Mouse (Mus musculus) frontal cortex, adult (tissue): Measurements from ENCODE around the gene Fam84b.

Experiments
- ATAC-seq: cut with Nextera tagmentation; 2 replicates; pipeline ENCODE4 v1.9.2; 2017; ENCODE audit warnings: mild to moderate bottlenecking, moderate library complexity, mixed read lengths; ENCODE audit not compliant: low TSS enrichment

Fam84b gene

DNA sequence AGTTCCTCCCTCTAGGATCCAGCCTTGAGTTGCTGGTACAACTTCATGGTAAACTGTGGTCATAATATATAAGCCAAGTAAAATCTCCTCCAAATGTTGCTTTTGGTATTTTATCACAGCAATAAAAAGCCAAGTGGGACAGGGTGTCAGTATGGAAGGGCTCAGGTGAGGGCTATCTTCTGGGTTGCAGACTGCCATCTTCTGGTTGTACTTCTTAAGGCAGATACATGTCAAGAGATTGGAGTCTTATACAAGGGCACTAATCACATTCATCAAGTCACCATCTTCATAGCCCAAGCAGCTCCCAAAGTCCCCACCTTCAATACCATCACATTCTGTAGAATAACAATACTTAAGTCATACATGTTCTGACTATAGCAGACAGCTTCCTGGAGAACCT is 21.0 kb downstream of the Fam84b start:
- ATAC-seq = peak; percentile 87

DNA sequence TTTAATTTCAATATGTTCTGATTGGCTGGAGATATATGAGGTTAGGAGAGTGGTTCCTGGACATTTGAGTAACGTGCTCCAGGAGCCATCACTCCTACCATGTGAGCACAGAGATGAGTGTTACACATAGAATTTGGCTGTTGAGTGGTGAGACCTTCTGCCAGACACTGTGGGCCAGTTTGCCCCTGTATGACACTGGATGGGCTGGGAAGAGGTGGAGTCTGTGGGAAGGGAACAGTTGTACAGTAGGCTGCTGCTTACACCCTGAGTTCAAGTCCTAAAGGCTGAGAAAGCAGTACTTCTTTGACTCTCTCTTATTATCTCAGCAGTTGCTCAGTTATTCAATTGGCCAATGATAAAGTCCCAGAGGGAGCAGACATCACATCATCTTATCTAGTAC is 27.4 kb downstream of the Fam84b start:
- ATAC-seq = no peak

DNA sequence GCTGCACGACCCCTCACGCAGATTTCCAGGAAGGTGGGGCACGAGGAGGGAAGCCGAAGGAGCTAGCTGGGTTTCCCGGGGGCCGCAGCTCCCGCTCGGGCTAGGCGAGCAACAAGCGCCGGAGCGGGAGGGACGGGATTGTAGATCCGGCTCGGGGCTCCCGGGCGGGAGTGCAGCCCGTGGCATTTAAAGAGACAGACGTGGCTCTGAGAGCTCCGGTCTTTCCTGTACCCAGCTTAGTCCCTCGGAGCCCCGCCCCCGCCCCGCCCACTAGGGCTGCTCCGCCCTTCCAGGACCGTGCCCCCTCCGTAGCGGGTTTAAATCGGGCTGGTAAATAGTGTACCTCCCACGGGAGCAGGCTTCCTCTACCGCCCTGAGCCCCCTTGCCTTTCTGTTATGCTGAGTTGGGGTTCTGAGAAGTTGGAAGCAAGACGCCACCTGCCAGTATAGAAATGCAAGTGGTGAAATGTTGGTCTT is 28.8 kb downstream of the Fam84b start:
- ATAC-seq = peak; percentile 79

DNA sequence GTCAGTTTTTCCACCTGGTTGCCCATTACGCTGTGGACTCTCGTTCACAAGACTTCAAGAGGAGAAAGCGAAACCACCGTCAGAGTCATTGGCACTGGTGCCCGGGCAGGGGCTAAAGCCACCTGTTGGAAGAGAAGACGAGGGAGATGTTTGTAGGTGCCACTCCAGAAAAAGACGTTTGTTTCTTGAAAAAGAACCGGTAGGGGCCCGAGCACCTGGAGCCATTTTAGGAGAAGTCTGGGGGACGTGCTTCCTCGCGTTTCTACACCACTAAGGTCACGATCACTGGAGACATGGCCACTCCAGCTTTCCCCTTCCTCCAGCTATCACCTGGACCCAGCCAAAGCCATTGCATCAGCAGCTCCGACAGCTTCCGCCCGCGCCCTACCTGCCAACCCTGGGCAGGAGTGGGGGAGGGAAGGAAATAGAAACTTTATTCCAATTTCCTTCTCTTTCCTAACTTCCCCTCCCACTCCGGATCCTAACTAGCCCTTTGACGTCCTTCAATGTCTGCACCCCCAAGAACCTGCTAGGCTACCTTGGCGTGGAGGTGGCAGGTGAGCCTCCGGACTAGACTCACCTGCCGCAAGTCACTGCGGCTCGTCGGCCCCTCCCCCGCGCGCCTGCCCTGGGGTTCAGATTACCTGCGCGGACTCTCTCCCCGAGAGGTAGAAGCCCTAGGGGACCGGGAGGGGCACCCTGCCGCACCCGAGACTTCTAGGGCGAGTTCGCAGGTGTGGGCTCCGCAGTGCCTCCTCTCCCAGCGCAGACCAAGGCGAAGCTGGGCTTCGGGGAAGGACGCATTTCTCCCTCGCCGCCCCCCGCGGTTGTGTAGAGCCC is 29.5 kb downstream of the Fam84b start:
- ATAC-seq = peak; percentile 26; the same call in 1 of the 2 replicates

DNA sequence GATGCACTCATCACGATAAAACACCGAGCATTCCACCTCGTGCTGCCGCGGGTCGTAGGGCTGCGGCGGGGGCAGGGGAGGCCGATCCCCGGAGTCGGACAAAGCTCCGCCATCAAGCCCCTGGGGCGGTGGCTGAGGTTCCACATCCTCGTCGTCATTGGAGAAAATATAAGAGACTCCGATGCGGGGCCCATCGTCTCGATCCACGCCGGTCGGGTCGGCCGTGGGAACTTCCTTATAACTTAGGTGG is 30.0 kb downstream of the Fam84b start:
- ATAC-seq = no peak

DNA sequence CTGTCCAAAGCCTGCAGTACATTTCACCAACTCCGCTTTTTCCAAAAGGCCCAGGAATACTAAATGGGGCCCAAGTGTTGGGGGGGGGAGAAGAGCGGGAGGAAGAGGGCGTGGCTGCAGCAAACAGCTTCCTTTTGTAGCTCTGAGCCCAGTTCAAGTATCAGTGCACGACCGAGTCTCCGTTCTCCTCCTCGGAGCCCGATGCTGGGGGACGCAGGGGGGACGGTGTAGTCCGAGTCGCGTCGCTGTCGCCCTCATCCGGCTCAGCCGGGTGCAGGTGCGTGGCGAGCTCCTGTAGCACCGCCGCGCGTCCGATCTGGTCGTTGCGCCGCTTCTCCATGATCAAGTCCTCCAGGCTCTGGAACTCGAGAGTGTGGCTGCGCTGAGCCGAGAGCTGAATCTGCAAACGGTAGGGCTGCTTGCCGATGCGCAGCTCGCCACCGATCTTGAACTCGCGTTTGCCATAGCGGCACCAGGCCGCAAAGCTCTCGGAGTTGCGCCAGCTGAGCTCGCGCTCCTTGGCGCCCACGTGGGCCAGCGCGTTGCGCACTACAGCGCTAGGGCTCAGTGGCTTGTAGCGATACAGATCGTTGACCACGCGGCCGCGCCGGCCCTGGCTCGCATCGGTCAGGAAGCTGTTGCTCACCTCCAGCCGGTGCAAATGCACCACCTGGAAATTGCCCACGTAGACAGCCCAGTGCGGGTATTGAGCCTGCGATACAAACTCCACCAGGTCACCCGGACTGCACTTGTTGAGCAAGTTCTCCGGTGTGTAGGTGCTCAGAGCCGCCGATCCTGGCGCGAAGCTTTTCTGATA is 30.6 kb downstream of the Fam84b start:
- peak; percentile 79 for ATAC-seq

DNA sequence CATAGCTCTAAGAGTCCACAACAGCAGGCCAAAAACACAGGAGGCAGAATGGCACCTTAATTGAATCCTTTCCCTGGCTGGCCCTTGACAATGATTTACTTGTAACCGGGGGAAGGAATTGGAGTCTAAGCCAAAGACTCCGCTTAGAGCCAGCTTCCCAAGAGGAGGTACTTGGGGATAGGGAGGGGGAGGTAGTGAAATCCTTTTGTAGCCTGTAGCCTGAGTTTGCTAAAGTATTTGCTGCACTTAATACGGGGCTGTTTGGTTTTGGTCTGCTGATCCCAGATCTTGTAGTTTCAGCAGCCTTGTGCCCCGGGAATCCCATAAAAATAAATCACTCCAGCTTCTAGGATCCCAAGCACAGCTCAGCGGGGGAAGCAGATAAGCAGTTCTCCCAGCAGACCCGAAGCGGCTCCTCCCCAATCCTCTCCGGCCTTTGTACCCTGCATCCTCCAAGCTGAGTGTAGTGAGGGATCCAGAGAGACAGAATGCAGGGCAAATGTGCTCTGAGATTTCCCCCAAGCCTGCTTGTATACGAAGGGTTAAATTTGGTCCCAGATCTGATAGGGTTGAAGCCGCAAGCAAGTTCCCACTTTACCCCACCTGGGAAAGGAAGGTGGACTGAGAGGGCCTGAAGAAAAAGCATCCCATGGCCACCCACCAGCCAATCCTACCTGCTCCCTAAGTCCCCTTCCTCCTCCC is 31.3 kb downstream of the Fam84b start:
- ATAC-seq = 0 out of 2 replicates have a peak, but pooled peaks have one; percentile 4

DNA sequence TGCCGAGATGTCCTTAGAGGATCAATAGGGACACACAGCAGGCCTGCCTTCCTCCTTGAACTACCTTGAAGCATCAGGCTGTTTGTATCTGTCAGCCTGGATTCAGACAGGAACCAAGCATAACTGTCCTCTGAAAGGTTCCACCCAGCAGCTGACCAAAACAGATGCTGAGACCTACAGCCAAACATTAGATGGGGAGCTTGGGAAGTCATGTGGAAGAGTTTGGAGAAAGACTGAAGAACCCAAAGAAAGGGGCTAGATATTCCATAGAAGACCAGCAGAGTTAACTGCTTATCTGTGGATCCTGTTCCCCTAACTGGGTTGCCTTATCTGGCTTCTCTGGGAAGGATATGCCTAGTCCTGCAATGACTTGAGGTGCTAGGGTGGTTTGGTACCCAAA is 35.1 kb downstream of the Fam84b start:
- no peak for ATAC-seq

DNA sequence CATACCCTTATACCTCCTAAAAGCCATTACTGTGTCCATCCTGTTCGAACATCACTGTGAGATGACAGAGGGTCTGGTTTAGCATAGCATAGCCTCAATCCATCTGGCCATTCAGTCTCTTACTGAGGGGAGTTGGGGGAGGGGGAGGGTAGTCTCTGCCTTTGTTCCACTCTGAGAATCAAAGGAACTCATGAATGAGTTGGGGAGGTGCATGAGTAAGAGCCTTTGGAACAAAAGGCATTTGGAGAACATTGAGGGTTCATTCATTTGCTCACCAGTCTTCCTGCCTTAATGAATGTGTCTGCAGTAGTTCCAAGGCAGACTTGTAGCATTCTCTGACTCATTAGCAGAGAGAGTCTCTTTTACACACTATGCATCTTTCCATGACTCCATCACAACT is 37.1 kb downstream of the Fam84b start:
- no peak for ATAC-seq

DNA sequence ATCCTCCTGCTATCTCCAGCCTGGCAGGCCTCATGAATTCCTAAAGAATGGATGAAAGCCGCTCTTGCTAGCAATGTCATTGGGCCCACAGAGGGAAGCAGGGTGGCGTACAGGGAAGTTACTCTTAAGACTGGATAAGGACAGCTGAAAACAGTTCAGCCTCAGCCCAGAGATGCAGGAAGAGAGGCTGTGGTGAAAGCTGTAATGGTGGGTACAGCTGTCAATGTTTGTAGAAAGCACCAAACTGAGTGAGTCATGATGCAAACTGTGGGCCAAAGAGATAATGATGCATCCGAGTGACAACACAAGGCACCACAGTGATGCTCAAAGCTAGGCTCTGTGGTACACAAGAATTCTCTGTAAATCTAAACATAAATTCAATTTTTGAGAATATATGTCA is 39.0 kb downstream of the Fam84b start:
- ATAC-seq = no peak

DNA sequence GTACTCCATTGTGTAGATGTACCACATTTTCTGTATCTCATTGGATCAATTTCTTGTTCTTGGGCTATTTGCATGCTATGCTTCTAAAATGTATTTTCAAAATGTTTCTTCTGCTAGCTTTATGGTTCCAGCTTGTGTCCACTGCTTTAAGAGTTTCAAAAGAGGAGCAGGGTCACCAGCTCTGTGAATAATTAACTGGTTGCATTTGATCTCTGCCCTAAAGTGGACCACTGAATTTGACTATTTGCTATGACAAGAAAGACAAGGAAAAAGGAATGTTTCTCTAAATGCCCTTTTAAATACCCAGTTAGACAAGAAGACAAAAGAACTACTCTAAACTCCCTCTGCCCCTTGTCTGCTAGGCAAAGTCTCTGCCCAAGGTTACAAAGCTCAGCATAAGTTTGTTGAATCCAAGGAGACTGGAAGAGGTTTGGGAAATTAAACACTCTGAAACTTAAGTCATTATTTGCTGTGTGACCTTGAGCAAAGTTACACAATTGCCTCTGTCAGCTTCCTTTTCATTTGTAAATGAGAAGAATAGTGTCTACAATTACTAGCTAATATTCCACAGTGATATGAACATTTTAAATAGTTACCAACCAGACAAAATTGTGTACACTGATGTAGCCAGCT is 60.4 kb downstream of the Fam84b start:
- ATAC-seq = no peak

DNA sequence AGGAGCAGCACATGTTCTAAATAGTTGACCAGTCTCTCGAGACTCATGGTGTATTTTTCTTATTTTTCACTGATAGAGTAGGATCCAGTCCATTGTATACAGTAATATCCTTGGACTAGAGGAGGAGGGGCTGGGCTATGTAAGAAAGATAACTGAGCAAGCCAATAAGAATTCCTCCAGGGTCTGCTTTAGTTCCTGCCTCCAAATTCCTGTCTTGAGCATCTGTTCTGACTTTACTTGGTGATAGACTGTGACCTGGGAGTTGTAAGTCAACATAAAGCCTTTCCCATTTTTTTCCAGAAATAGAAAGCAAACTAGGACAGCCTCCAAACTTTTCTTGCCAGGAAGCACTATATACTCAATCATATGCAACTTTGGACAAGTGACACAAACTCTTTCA is 64.5 kb downstream of the Fam84b start:
- ATAC-seq = no peak

DNA sequence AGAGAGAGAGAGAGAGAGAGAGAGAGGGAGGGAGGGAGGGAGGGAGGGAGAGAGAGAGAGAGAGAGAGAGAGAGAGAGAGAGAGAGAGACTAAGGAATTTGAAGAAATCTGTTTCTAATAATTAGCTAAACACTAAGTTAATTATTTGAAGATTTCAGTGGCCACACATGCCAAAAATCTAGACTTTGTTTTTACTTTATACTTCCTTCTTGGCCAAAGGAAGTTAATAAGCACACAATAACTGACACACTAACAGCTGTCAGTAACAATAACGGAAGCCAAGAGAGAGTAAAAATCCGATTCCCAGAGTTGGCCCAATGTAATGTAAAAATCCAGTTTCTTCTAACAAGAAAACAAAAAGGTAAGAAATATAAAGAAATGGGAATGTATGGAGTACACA is 69.8 kb downstream of the Fam84b start:
- no peak for ATAC-seq

DNA sequence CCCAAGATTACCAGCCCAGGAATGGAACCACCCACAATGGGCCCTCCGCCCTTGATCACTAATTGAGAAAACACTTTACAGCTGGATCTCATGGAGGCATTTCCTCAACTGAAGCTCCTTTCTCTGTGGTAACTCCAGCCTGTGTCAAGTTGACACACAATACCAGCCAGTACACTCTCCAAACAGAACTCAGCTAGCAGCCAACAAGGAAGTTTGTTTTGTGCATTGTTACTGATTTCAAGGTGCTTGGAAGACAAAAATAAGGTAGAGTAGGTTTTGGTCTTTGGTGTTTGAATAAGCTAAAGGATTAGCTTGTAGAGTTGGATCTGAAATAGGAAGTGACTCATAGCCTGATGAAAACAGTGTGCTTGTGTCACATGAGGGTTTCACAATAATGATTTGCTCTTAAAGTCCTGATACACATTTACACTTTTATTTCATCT is 74.0 kb downstream of the Fam84b start:
- no peak for ATAC-seq

DNA sequence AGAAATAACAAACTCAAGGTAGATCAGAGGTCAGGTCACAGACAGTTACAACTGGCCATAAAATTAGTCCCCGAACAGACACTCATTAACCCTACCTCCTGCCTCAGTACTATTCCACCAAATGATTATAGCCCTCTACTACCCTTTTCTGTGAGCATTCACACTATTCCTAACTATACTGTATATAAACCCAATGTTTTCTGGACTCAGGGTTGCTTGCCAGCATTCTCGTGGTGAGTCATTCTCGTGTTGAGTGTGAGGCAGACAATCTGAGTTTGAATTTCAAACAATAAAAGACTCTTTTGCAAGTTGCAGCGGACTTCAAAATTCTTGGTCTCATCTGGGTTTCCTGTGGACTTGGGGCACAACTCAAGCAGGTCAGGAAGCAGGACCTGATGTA is 74.5 kb downstream of the Fam84b start:
- ATAC-seq = peak; percentile 65
